In genomic region chr10:67226109-67226508, GRCm38 (mm10) we compare ENCODE assay signal across 8 mouse cellular contexts. TPM values are rescaled to one million over a fixed set of nuclear protein-coding genes. Genes with fewer than 3 reads are reported as not detected.
A peak's percentile ranks its signal among the peaks of the same experiment; 100 is the strongest.
DNase-seq lines count a peak whose midpoint lies in the region; ATAC-seq lines count a peak whose summit lies in the region.

No protein-coding gene starts in this region.

- H3K36me3 ChIP-seq in embryonic facial prominence, embryonic 12.5 days, result peaks cover 48% of the 10 kb centered on the region
- peaks cover 80% of the 10 kb centered on the region for H3K36me3 ChIP-seq in embryonic facial prominence, embryonic 10.5 days (replicated peaks)
- peaks cover 74% of the 10 kb centered on the region for H3K36me3 ChIP-seq in heart, embryonic 14.5 days (ENCODE audit: control insufficient read depth, insufficient read depth, low read length)

- H3K9me3 ChIP-seq in embryonic facial prominence, embryonic 12.5 days, result no peaks in the 10 kb centered on the region
- H3K9me3 ChIP-seq in embryonic facial prominence, embryonic 10.5 days, result no peaks in the 10 kb centered on the region
- H3K9me3 ChIP-seq in heart, embryonic 14.5 days (ENCODE audit: control insufficient read depth, low read length), result no peaks in the 10 kb centered on the region

- no peak overlapping the region for H3K4me2 ChIP-seq in embryonic facial prominence, embryonic 12.5 days (replicated peaks)
- no peak overlapping the region for H3K4me2 ChIP-seq in heart, embryonic 14.5 days (ENCODE audit: low read length)

- no peak overlapping the region for H3K9ac ChIP-seq in embryonic facial prominence, embryonic 12.5 days
- H3K9ac ChIP-seq in heart, embryonic 14.5 days (ENCODE audit: low read length), result no peak overlapping the region

- ATAC-seq in embryonic facial prominence, embryonic 12.5 days (ENCODE audit: insufficient number of reproducible peaks, insufficient read depth, low FRiP score, low TSS enrichment), result no peak
- peak; percentile 87 for ATAC-seq in common myeloid progenitor, adult 5-6 weeks (replicated peaks; ENCODE audit: low read depth, poor library complexity, severe bottlenecking)
- peak; percentile 50; the same call in 1 of the 2 replicates for ATAC-seq in heart, embryonic 14.5 days (ENCODE audit: insufficient number of reproducible peaks, insufficient read depth, low FRiP score, low read depth)
- ATAC-seq in megakaryocyte, adult 5-6 weeks (ENCODE audit: poor library complexity, severe bottlenecking), result peak; percentile 99

- 85% methylated on average over 7 of the region's 7 CpGs for WGBS in embryonic facial prominence, embryonic 12.5 days
- 84% methylated on average over 7 of the region's 7 CpGs for WGBS in embryonic facial prominence, embryonic 10.5 days
- 34% methylated on average over 7 of the region's 7 CpGs for WGBS in heart, embryonic 14.5 days

- no peaks in the 10 kb centered on the region for H3K4me1 ChIP-seq in embryonic facial prominence, embryonic 12.5 days
- H3K4me1 ChIP-seq in embryonic facial prominence, embryonic 10.5 days, result no peaks in the 10 kb centered on the region
- H3K4me1 ChIP-seq in heart, embryonic 14.5 days (ENCODE audit: control insufficient read depth in 2 of 2, insufficient read depth in 2 of 2, low read length in 2 of 2), result peaks cover 3 to 42% of the 10 kb centered on the region in 2 experiments

- H3K4me3 ChIP-seq in embryonic facial prominence, embryonic 12.5 days, result no peak overlapping the region
- H3K4me3 ChIP-seq in embryonic facial prominence, embryonic 10.5 days, result no peak overlapping the region
- H3K4me3 ChIP-seq in heart, embryonic 14.5 days (ENCODE audit: control insufficient read depth in 1 of 2, insufficient read depth in 1 of 2, low read depth in 1 of 2, low read length in 2 of 2), result no peak overlapping the region

- no peak for DNase-seq in embryonic facial prominence, embryonic 10.5 days (ENCODE audit: low spot score)
- peak; percentile 41 for DNase-seq in CD4-positive, CD25-positive, alpha-beta regulatory T cell, adult 2 months (ENCODE audit: low read depth, low spot score)
- peak; percentile 40 to 60 for DNase-seq in layer of hippocampus, postnatal 10 days (ENCODE audit: low spot score in 2 of 2)
- no peak for DNase-seq in embryo, embryonic 9.5 days (ENCODE audit: extremely low spot score)

- no peaks in the 10 kb centered on the region for H3K27me3 ChIP-seq in embryonic facial prominence, embryonic 12.5 days
- H3K27me3 ChIP-seq in embryonic facial prominence, embryonic 10.5 days (replicated peaks; ENCODE audit: low read depth, poor library complexity, severe bottlenecking), result no peaks in the 10 kb centered on the region
- H3K27me3 ChIP-seq in heart, embryonic 14.5 days (ENCODE audit: control insufficient read depth, insufficient read depth, low read length), result no peaks in the 10 kb centered on the region

- H3K27ac ChIP-seq in embryonic facial prominence, embryonic 12.5 days, result 0 out of 2 replicates have a peak overlapping the region, but pooled peaks have one; percentile 3
- no peak overlapping the region for H3K27ac ChIP-seq in embryonic facial prominence, embryonic 10.5 days (replicated peaks)
- H3K27ac ChIP-seq in heart, embryonic 14.5 days (replicated peaks in 1 of 2; ENCODE audit: control insufficient read depth in 1 of 2, insufficient read depth in 1 of 2, low read depth in 2 of 2, low read length in 2 of 2), result peak overlapping the region; percentile 69 to 70

RNA-seq across cellular contexts. Expression of gene Nrbf2, which starts 59.0 kb away (rescaled TPM):
- 38.7 and 41.6 TPM in 2 replicates for polyA plus RNA-seq in embryonic facial prominence, embryonic 12.5 days (2016; fragmentation: Nextera tagmentation; extraction: Ambion mirVana)
- polyA plus RNA-seq in embryonic facial prominence, embryonic 10.5 days (2016; fragmentation: Nextera tagmentation; extraction: Ambion mirVana), result 39.0 and 39.1 TPM in 2 replicates
- total RNA-seq in common myeloid progenitor, adult 5-6 weeks (2017), result 25.1 and 25.7 TPM in 2 replicates
- polyA plus RNA-seq in heart, embryonic 14.5 days (2014; fragmentation: Nextera tagmentation; extraction: Ambion mirVana), result 31.0 and 33.4 TPM in 2 replicates
- 10 to 100 TPM; 14.8 to 16.6 TPM for total RNA-seq in layer of hippocampus, postnatal 10 days (2021)
- 33.4 and 39.7 TPM in 2 replicates for total RNA-seq in megakaryocyte, adult 5-6 weeks (2015)
- 20.7 and 24.6 TPM in 2 replicates for total RNA-seq in megakaryocyte, adult 5-6 weeks (2017)

Comparison
In these comparisons a context has a peak if more than half of its experiments do, and no peak if none do; other contexts are left out.
1. DNase-seq: peak in CD4-positive, CD25-positive, alpha-beta regulatory T cell, adult 2 months (single experiment) and layer of hippocampus, postnatal 10 days (2 of 2); none in embryonic facial prominence, embryonic 10.5 days (single experiment) and embryo, embryonic 9.5 days (single experiment).